Mouse (Mus musculus) spleen, adult 2 months (tissue): Measurements from ENCODE around the gene Aktip.

Source experiments
- CTCF ChIP-seq: fragments of 200-500 bp; IDR thresholded peaks from 2 replicates; pipeline ENCODE4 v1.5.1; 2011; ENCODE audit warnings: mild to moderate bottlenecking, inconsistent platforms; ENCODE audit not compliant: insufficient read depth, insufficient read length, insufficient replicate concordance; ENCODE audit errors: extremely low read depth
- POLR2A ChIP-seq: fragments of 200-500 bp; IDR thresholded peaks from 2 replicates; pipeline ENCODE4 v1.6.1; 2011; ENCODE audit warnings: low read depth, low read length, inconsistent platforms

GRCm38 (mm10) chr8:91177708-91178107, 22.1 kb downstream of the Aktip start:
- TF ChIP-seq CTCF = no peak
- no peak for TF ChIP-seq POLR2A
